Mouse (Mus musculus) MEL (cell line): ENCODE measurements around the gene Ifitm6. TPM values are rescaled to one million over a fixed set of nuclear protein-coding genes. Genes with fewer than 3 reads are reported as not detected.

ENCODE experiments used
- DNase-seq: peaks from one replicate; pipeline ENCODE4 v3.0.0; 2011; ENCODE audit warnings: low read depth, low spot score
- H3K27ac ChIP-seq: 2 replicates; pipeline ENCODE4 v1.5.1; 2012; ENCODE audit warnings: low read depth, mild to moderate bottlenecking, control low read depth, low read length, moderate library complexity; ENCODE audit not compliant: control insufficient read depth
- H3K27me3 ChIP-seq, 2 experiments: fragments of 150-350 bp in 1 of 2; sonication (generic) in 1 of 2; 2 replicates each; pipeline ENCODE4 v1.6.1; 2012; ENCODE audit warnings: low read length in 2 of 2, mild to moderate bottlenecking in 2 of 2, improper control_type of control experiment in 1 of 2, moderate library complexity in 1 of 2; ENCODE audit not compliant: insufficient read depth in 2 of 2, control insufficient read depth in 1 of 2
- H3K36me3 ChIP-seq, 2 experiments: 2 replicates each; pipeline ENCODE4 v1.6.1; 2012 to 2014; ENCODE audit warnings: low read length in 2 of 2, improper control_type of control experiment in 1 of 2, inconsistent platforms in 1 of 2, mild to moderate bottlenecking in 1 of 2; ENCODE audit not compliant: insufficient read depth in 2 of 2, control insufficient read depth in 1 of 2
- H3K4me1 ChIP-seq, 2 experiments: fragments of 150-350 bp in 1 of 2; sonication (generic) in 1 of 2; 2 replicates each; pipeline ENCODE4 v1.6.1; 2012; ENCODE audit warnings: low read length in 2 of 2, improper control_type of control experiment in 1 of 2, mild to moderate bottlenecking in 1 of 2; ENCODE audit not compliant: insufficient read depth in 2 of 2, control insufficient read depth in 1 of 2
- H3K4me3 ChIP-seq, 2 experiments: fragments of 150-350 bp in 1 of 2; sonication (generic) in 1 of 2; 2 replicates each; pipeline ENCODE4 v1.5.1; 2012; ENCODE audit warnings: low read depth in 2 of 2, low read length in 2 of 2, mild to moderate bottlenecking in 2 of 2, moderate library complexity in 2 of 2, control low read depth in 1 of 2, improper control_type of control experiment in 1 of 2; ENCODE audit not compliant: control insufficient read depth in 1 of 2, insufficient read depth in 1 of 2
- H3K79me2 ChIP-seq: 2 replicates; pipeline ENCODE4 v1.6.1; 2012; ENCODE audit warnings: mild to moderate bottlenecking, low read length, moderate library complexity; ENCODE audit not compliant: control insufficient read depth, poor library complexity, insufficient read depth
- H3K9ac ChIP-seq: 2 replicates; pipeline ENCODE4 v1.6.1; 2012; ENCODE audit warnings: low read depth, mild to moderate bottlenecking, control low read depth, low read length, moderate library complexity; ENCODE audit not compliant: control insufficient read depth, poor library complexity, severe bottlenecking
- H3K9me3 ChIP-seq: fragments of 150-350 bp; sonication (generic); replicated peaks from 2 replicates; pipeline ENCODE4 v1.6.1; 2012; ENCODE audit warnings: mild to moderate bottlenecking, low read length, improper control_type of control experiment, moderate library complexity; ENCODE audit not compliant: insufficient read depth
- BHLHE40 ChIP-seq: IDR thresholded peaks from 2 replicates; pipeline ENCODE4 v1.6.1; 2012; ENCODE audit warnings: low read depth, mild to moderate bottlenecking, inconsistent platforms, low read length, improper control_type of control experiment, borderline replicate concordance
- CHD1 ChIP-seq: IDR thresholded peaks from 2 replicates; pipeline ENCODE4 v1.6.1; 2012; ENCODE audit warnings: low read depth, mild to moderate bottlenecking, inconsistent platforms, low read length, improper control_type of control experiment
- CHD2 ChIP-seq: IDR thresholded peaks from 2 replicates; pipeline ENCODE4 v1.6.1; 2011; ENCODE audit warnings: low read length, improper control_type of control experiment
- E2F4 ChIP-seq: IDR thresholded peaks from 2 replicates; pipeline ENCODE4 v1.6.1; 2011; ENCODE audit warnings: low read depth, low read length, improper control_type of control experiment, borderline replicate concordance
- ELF1 ChIP-seq: IDR thresholded peaks from 2 replicates; pipeline ENCODE4 v1.6.1; 2014; ENCODE audit warnings: low read depth, mild to moderate bottlenecking, inconsistent platforms, low read length, improper control_type of control experiment, moderate library complexity
- GABPA ChIP-seq: IDR thresholded peaks from 2 replicates; pipeline ENCODE4 v1.6.1; 2012; ENCODE audit warnings: low read depth, mild to moderate bottlenecking, inconsistent platforms, low read length, improper control_type of control experiment, moderate library complexity
- GATA1 ChIP-seq: IDR thresholded peaks from 2 replicates; pipeline ENCODE4 v1.6.1; 2011; ENCODE audit warnings: low read depth, low read length, improper control_type of control experiment
- KAT2A ChIP-seq: conservative IDR thresholded peaks from 2 replicates; pipeline ENCODE4 v1.6.1; 2012; ENCODE audit warnings: low read depth, low read length, improper control_type of control experiment, inconsistent platforms
- MAFK ChIP-seq: IDR thresholded peaks from 2 replicates; pipeline ENCODE4 v1.6.1; 2011; ENCODE audit warnings: low read depth, mild to moderate bottlenecking, low read length, improper control_type of control experiment, borderline replicate concordance
- MAX ChIP-seq: IDR thresholded peaks from 2 replicates; pipeline ENCODE4 v1.6.1; 2011; ENCODE audit warnings: low read length, improper control_type of control experiment
- MEF2A ChIP-seq: IDR thresholded peaks from 2 replicates; pipeline ENCODE4 v1.6.1; 2014; ENCODE audit warnings: low read depth, mild to moderate bottlenecking, inconsistent platforms, low read length, improper control_type of control experiment; ENCODE audit not compliant: poor library complexity, insufficient replicate concordance, severe bottlenecking; ENCODE audit errors: extremely low read depth
- MYC ChIP-seq: IDR thresholded peaks from 2 replicates; pipeline ENCODE4 v1.6.1; 2011; ENCODE audit warnings: low read depth, mild to moderate bottlenecking, low read length, improper control_type of control experiment, moderate library complexity
- NELFE ChIP-seq: IDR thresholded peaks from 2 replicates; pipeline ENCODE4 v1.6.1; 2011; ENCODE audit warnings: low read depth, low read length, improper control_type of control experiment
- NRF1 ChIP-seq: IDR thresholded peaks from 2 replicates; pipeline ENCODE4 v1.6.1; 2014; ENCODE audit warnings: low read depth, mild to moderate bottlenecking, inconsistent platforms, low read length, improper control_type of control experiment, moderate library complexity; ENCODE audit not compliant: poor library complexity, insufficient read depth, severe bottlenecking
- POLR2A ChIP-seq, 2 experiments: IDR thresholded peaks; 2 replicates each; pipeline ENCODE4 v1.6.1; 2011 to 2012; ENCODE audit warnings: low read length in 2 of 2, mild to moderate bottlenecking in 2 of 2, control low read depth in 1 of 2, improper control_type of control experiment in 1 of 2, low read depth in 1 of 2, moderate library complexity in 1 of 2; ENCODE audit not compliant: control insufficient read depth in 1 of 2, insufficient read depth in 1 of 2, poor library complexity in 1 of 2
- POLR2AphosphoS2 ChIP-seq: IDR thresholded peaks from 2 replicates; pipeline ENCODE4 v1.6.1; 2011; ENCODE audit warnings: low read length, improper control_type of control experiment
- POLR2AphosphoS5 ChIP-seq: IDR thresholded peaks from 2 replicates; pipeline ENCODE4 v1.6.1; 2012; ENCODE audit warnings: low read depth, borderline replicate concordance, mild to moderate bottlenecking, inconsistent platforms, low read length, moderate library complexity, mixed read lengths
- RCOR1 ChIP-seq: IDR thresholded peaks from 2 replicates; pipeline ENCODE4 v1.6.1; 2012; ENCODE audit warnings: low read depth, mild to moderate bottlenecking, inconsistent platforms, low read length, improper control_type of control experiment
- SIN3A ChIP-seq: IDR thresholded peaks from 2 replicates; pipeline ENCODE4 v1.6.1; 2012; ENCODE audit warnings: low read length, improper control_type of control experiment, inconsistent platforms
- TAL1 ChIP-seq: IDR thresholded peaks from 2 replicates; pipeline ENCODE4 v1.6.1; 2012; ENCODE audit warnings: mild to moderate bottlenecking, inconsistent platforms, low read length, moderate library complexity, mixed read lengths
- TBP ChIP-seq: IDR thresholded peaks from 2 replicates; pipeline ENCODE4 v1.8.0; 2011; ENCODE audit warnings: low read depth, low read length, improper control_type of control experiment
- TCF12 ChIP-seq: IDR thresholded peaks from 2 replicates; pipeline ENCODE4 v1.6.1; 2014; ENCODE audit warnings: low read depth, mild to moderate bottlenecking, inconsistent platforms, low read length, improper control_type of control experiment, moderate library complexity
- USF1 ChIP-seq: IDR thresholded peaks from 2 replicates; pipeline ENCODE4 v1.6.1; 2014; ENCODE audit warnings: low read depth, mild to moderate bottlenecking, inconsistent platforms, low read length, improper control_type of control experiment, moderate library complexity
- USF2 ChIP-seq, 2 experiments: IDR thresholded peaks; 2 replicates each; pipeline ENCODE4 v1.6.1; 2011 to 2012; ENCODE audit warnings: improper control_type of control experiment in 2 of 2, low read length in 2 of 2, borderline replicate concordance in 1 of 2, inconsistent platforms in 1 of 2, low read depth in 1 of 2, mild to moderate bottlenecking in 1 of 2; ENCODE audit not compliant: insufficient read depth in 1 of 2
- ZKSCAN1 ChIP-seq: IDR thresholded peaks from 2 replicates; pipeline ENCODE4 v1.6.1; 2012; ENCODE audit warnings: low read depth, mild to moderate bottlenecking, inconsistent platforms, low read length, improper control_type of control experiment, moderate library complexity
- ZMIZ1 ChIP-seq: IDR thresholded peaks from 2 replicates; pipeline ENCODE4 v1.6.1; 2012; ENCODE audit warnings: low read depth, mild to moderate bottlenecking, inconsistent platforms, low read length, improper control_type of control experiment, moderate library complexity
- ZNF384 ChIP-seq: IDR thresholded peaks from 2 replicates; pipeline ENCODE4 v1.6.1; 2012; ENCODE audit warnings: low read depth, mild to moderate bottlenecking, inconsistent platforms, low read length, improper control_type of control experiment
- polyA plus RNA-seq, 2 experiments: library from polyadenylated mRNA; stranded (reverse) in 1 of 2; unstranded in 1 of 2; fragments of >175 nt in 1 of 2; fragments of >200 nt in 1 of 2; gene quantifications; 2 replicates each; pipeline versions ENCODE4 v1.2.1 to v1.2.4; 2012; ENCODE audit warnings: low replicate concordance in 2 of 2, low read depth in 1 of 2; ENCODE audit not compliant: insufficient read length in 2 of 2, insufficient read depth in 1 of 2, missing spikeins in 1 of 2
- total RNA-seq: library from RNA; depleted of rRNA; stranded (reverse); fragments of 300-350 nt; gene quantifications from 2 replicates; pipeline ENCODE4 v1.2.3, GENCODE M21; 2012

The Ifitm6 gene
- total and polyA plus RNA-seq, 3 experiments: not detected

- Histone ChIP-seq H3K4me1 (no peaks in the 10 kb centered on the region), H3K79me2 (no peaks in the 10 kb centered on the region), H3K9me3 (no peaks in the 10 kb centered on the region), H3K27me3 (peaks cover 0 to 6% of the 10 kb centered on the region in 2 experiments; a peak in 3 of 4 replicates), H3K36me3 (no peaks in the 10 kb centered on the region), H3K9ac (no peak overlapping the region), H3K27ac (no peak overlapping the region), H3K4me3 (no peak overlapping the region)
- DNase-seq: no peak
- TF ChIP-seq E2F4: no peak
- TF ChIP-seq RCOR1: no peak
- no peak for TF ChIP-seq BHLHE40
- no peak for TF ChIP-seq POLR2AphosphoS5
- no peak for TF ChIP-seq MAX
- no peak for TF ChIP-seq NELFE
- TF ChIP-seq ZKSCAN1: no peak
- no peak for TF ChIP-seq GATA1
- no peak for TF ChIP-seq TAL1
- TF ChIP-seq ZMIZ1: no peak
- no peak for TF ChIP-seq TBP
- no peak for TF ChIP-seq NRF1
- no peak for TF ChIP-seq USF1
- no peak for TF ChIP-seq MAFK
- TF ChIP-seq GABPA: no peak
- no peak for TF ChIP-seq TCF12
- no peak for TF ChIP-seq POLR2A (IDR thresholded peaks at IDR 0.05; ENCODE audit: control insufficient read depth in 1 of 2, insufficient read depth in 1 of 2, low read depth in 1 of 2, low read length in 2 of 2, poor library complexity in 1 of 2)
- no peak for TF ChIP-seq CHD1
- TF ChIP-seq ELF1: no peak
- TF ChIP-seq CHD2: no peak
Observed at GRCm38 (mm10) chr7:140974940-140975339, 42.8 kb downstream of the Ifitm6 start.

GRCm38 (mm10) chr7:140973396-140974165, 44.1 kb downstream of the Ifitm6 start:
- Histone ChIP-seq H3K27ac (no peak overlapping the region), H3K4me1 (no peaks in the 10 kb centered on the region), H3K36me3 (no peaks in the 10 kb centered on the region), H3K27me3 (peaks cover 0 to 6% of the 10 kb centered on the region in 2 experiments; a peak in 3 of 4 replicates), H3K79me2 (no peaks in the 10 kb centered on the region), H3K4me3 (no peak overlapping the region), H3K9ac (no peak overlapping the region), H3K9me3 (no peaks in the 10 kb centered on the region)
- TF ChIP-seq ZNF384 (no peak), BHLHE40 (no peak), USF2 (IDR thresholded peaks at IDR 0.05; ENCODE audit: borderline replicate concordance in 1 of 2, insufficient read depth in 1 of 2, low read depth in 1 of 2, low read length in 2 of 2) (no peak), ELF1 (no peak), CHD2 (no peak), ZMIZ1 (no peak), MAX (no peak), MEF2A (no peak), KAT2A (no peak), POLR2AphosphoS5 (no peak), POLR2A (IDR thresholded peaks at IDR 0.05; ENCODE audit: control insufficient read depth in 1 of 2, insufficient read depth in 1 of 2, low read depth in 1 of 2, low read length in 2 of 2, poor library complexity in 1 of 2) (no peak), SIN3A (no peak), MYC (no peak), POLR2AphosphoS2 (no peak), MAFK (no peak)
- no peak for DNase-seq
